Mouse (Mus musculus) retina, adult 2 months (tissue): Measurements from ENCODE around the gene Psrc1.
A peak's percentile ranks its signal among the peaks of the same experiment; 100 is the strongest.

ENCODE experiments used
- DNase-seq: peaks from one replicate; pipeline ENCODE4 v3.0.0-alpha.2; 2012; ENCODE audit warnings: low read depth, low spot score

The Psrc1 gene

GRCm38 (mm10) chr3:108383485-108384354 lies at the start of gene Psrc1:
Gene Psrc1, plus strand, starts transcription at chr3:108383839.
- DNase-seq: peak; percentile 47

GRCm38 (mm10) chr3:108336878-108337277 lies 46.8 kb upstream of the Psrc1 start:
- DNase-seq: no peak

DNA sequence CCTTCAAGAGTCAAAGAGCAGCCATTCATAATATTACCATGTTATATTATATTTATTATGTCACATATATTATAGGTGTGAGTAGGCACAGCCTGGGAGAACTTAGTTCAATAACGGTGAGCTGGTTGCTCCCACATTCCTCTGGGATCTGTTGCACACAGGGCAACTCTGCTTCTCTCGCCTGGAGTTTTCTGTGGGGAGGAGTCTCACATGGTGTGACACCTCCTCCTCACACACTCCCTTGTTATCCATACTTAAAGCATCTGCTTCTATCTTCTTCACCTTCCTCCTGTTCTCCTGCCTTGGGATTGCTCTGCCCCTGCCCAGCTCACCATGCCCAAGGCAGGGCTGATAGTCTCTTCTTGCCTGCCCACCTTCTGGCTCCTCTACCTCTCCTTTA lies 42.6 kb upstream of the Psrc1 start:
- DNase-seq: no peak

GRCm38 (mm10) chr3:108342185-108342584 lies 41.5 kb upstream of the Psrc1 start:
- DNase-seq: no peak

- no peak for DNase-seq
These were observed 37.8 kb upstream of the Psrc1 start for GRCm38 (mm10) chr3:108345855-108346254.

DNA sequence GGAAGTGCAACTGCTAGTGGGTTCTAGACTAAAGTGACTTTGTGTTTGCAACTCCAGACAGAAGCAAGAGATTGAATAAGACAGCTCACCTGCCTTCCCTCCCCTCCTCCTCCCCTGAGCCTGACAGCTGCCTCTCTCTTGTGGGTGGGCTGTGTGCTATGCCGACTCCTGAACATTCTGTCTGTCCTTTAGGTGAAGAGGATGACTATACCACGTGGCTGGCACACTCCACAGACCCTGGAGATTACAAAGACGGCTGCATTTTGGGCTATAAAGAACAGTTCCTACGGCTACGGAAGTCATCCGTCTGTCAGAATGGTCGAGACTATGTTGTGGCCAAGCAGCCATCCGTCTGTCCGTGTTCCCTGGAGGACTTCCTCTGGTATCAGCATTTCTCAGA lies 35.3 kb upstream of the Psrc1 start:
- no peak for DNase-seq

GRCm38 (mm10) chr3:108355245-108355644 lies 28.4 kb upstream of the Psrc1 start:
- DNase-seq: no peak

DNA sequence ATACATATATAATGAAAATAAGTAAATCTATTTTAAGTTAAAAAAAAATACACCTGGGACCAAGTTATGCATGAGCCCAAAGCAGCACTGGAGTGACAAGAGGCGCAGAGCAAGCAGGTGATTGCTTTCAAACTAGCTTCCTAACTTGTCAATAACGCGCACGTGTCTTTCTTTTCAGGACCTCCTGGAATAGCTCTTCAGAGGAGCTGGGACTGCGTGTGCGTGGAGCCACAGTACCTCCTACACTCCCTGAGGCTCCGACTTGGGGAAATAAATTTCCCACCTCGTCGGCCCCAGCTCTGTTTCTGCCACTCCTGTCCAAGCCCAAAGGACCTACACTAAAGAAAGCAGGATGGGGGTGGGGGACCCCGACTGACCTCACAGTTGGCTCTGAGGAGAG lies 26.6 kb upstream of the Psrc1 start:
- no peak for DNase-seq

- DNase-seq: no peak
These were observed 25.2 kb upstream of the Psrc1 start for GRCm38 (mm10) chr3:108358445-108358844.

DNA sequence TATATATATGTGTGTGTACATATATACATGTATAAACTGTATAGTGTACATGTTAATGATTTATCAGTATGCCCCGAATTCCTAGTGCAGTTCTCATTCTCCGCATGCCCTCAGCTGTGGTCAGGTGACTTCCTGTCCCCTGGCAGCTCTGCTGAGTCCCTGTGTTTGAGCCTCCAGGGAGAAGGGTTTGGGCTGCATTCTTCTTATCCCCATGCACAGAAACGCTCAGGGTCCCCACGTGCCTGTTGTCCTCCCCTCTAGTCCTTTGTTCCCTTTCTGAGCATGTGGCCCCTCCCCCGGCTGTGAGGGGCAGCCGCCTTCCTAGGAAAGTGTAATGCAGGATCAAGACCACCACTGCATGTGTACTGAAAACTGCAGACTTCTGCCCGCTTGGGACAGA lies 22.7 kb upstream of the Psrc1 start:
- no peak for DNase-seq

GRCm38 (mm10) chr3:108363626-108364025 lies 20.0 kb upstream of the Psrc1 start:
- DNase-seq: peak; percentile 69

DNA sequence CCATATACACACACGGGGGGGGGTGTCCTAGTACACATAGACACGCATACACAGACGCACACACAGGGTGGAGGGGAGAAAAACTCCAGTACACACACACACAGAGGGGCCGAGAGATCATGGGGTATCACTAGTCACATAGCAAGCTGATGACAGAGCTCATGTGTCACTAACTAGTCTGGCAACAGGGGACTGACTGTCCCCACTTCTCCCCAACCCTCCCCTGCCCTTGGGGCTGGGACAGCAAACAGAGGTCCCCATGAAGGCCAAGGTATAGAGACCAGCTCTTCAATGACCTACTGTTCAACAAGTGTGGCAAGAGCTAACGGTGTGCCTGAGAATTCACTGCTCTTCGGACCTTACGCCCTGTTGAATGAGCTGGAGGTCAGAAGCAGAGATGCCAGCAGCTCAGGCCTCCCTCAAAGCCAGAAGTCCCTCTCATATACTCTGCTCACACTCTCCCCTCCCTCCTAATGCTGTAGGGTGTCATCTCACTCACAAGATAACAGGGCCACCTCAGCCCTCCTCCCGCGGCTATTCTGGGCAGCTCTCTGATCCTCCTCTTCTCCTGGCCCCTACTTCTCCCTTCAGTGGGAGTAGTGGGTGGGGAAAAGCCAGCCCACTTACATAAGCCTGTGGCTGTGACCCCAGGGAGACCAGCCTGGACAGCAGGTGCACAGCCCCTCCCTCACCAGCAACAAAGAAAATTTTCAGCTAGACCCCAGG lies 19.2 kb upstream of the Psrc1 start, which contains the start of gene Mybphl:
Gene Mybphl, plus strand, starts transcription at position 642 of the 726 bp plus-strand sequence.
- DNase-seq: no peak

GRCm38 (mm10) chr3:108367173-108367572 lies 16.5 kb upstream of the Psrc1 start:
- no peak for DNase-seq

GRCm38 (mm10) chr3:108367828-108368227 lies 15.8 kb upstream of the Psrc1 start:
- DNase-seq: no peak

GRCm38 (mm10) chr3:108368721-108369120 lies 14.9 kb upstream of the Psrc1 start:
- DNase-seq: no peak

GRCm38 (mm10) chr3:108372274-108372673 lies 11.4 kb upstream of the Psrc1 start:
- no peak for DNase-seq

DNA sequence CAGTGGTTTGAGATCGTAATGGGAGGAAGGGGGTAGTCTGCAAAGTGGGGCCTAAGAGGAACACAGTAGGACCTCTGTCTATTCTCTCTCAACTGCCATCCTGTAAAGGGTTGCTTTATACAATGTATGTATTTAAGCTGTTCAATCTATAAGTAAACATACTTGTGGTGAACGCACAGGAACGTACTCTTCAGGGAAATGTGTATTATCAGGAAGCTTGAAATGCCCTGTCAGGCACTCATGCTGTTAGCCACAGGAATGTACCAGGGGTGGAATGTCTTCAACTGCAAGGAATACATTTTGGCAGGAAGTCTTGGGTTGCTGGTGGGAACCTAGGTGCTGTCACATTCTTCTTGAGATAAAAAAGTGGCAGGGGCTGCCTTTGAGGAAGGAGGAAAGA lies 10.9 kb upstream of the Psrc1 start:
- no peak for DNase-seq

- no peak for DNase-seq
These were observed 4.6 kb upstream of the Psrc1 start for GRCm38 (mm10) chr3:108378875-108379663.

DNA sequence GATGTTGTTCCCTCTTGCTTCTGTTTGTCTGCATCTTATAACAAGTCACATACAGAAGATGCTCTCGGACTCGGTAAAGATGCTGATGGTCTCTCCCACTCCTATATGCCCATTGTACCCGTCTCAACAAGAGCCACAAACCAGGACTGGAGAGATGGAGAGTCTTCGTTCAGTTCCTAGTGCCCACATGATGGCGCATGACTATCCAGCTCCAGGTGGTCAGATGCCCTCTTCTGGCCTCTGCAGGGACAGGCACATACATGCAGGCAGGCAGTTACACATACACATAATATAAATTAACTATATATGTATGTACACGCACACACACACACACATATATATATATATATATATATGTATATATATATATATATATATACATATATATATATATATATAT lies 2.9 kb upstream of the Psrc1 start:
- no peak for DNase-seq

DNA sequence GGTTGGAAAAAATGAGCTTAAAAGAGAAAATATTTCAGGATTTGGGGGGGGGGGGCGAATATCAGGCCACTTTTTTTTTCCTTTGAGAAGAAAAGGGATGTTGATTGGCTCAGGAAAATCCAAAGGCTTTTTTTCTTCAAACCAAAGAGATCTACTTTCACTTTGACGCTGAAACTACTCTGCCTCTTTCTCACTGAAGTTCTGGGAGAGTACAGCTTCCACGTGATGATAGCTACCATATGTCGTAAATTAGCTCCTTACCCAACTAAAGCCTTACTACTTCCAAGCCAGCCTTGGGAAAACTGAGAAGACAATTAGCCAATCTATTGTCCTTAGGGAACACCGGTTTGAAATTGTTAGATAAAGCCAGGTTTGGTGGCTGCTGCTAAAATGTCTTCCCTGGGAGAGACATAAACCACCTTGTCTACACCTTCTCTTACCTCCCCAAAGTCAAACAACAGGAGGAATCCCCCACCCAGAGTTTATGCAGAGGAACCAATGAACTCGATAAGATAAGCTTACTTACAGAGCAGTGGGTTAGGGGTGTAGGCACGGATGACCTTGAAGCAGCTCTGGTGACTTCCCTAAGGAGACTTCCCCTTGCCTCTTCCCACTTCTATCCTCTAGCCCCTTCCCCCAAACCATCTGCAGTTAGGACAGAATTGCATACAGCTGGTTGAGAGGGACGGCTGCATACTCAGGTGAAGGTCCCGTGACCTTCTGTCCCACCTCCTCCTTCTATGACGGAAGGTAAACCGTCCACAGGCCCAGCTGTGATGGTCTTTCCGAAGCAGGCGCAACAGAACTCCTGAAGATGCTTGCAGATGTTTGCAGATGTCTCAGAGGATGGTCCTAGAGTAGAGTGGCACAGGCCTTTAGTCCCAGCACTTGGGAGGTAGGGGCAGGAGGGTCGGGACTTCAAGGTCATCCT lies 1.4 kb upstream of the Psrc1 start:
- no peak for DNase-seq

- DNase-seq: no peak
These were observed 786 bp downstream of the Psrc1 start for GRCm38 (mm10) chr3:108384425-108384824.
